Comparison of ENCODE assay signal across 10 mouse cellular contexts in the genomic region with DNA sequence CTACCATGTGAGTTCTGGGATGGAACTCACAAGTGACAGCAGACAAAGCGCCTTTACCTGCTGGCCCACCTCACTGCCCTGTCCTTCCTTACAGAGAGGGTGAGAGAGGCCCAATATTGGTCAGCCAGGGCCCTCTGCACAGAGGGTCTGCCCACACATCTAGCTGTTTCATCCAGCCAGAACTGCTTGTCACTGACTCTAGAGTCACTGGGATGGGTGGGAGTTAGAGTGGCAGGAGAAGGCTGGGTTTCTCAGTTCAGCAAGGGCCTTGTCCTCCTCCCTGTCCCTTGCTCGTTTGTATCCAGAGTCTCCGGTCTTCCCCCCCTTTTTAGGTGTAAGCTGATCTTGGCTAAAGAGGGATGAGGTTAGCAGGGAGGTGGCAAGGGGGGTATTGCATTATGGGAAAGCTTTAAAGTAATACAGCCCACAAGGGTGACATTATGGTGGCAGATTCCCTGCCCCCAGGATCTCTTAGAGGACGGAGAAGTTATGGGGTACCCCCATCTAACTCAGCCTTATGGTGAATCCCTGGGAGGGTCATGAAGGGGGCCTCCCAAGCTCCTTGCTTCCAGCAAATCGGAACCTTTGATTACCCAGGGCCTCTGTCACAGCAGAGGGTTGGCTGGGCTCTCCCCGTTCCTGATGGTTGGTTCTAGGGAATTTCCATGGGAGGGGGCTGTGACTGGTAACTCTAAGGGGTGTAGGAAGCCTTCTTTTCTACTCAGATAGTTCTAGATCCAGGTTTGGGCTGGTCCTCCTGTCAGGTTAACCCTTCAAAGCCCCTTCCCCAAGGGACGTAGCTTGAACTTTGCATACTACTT. TPM values are rescaled to one million over a fixed set of nuclear protein-coding genes. Genes with fewer than 3 reads are reported as not detected.
DNase-seq lines count a peak whose midpoint lies in the region; ATAC-seq and TF ChIP-seq lines count a peak whose summit lies in the region.
"Had no signal": no experiment of that assay in that cellular context is flagged by ENCODE, and none has a peak within 500 bp of the region (broad histone marks: within the 10 kb centered on the region; RNA-seq: fewer than 3 reads in every experiment).

No protein-coding gene starts in this region.

- peaks cover 73% of the 10 kb centered on the region for H3K79me3 ChIP-seq in C2C12 (ENCODE audit: low read depth)

- WGBS in hindbrain, embryonic 10.5 days = 42% methylated on average over 7 of the region's 7 CpGs
- WGBS in hindbrain, embryonic 16.5 days = 52% methylated on average over 7 of the region's 7 CpGs
- WGBS in embryonic facial prominence, embryonic 10.5 days = 48% methylated on average over 7 of the region's 7 CpGs
- 50% methylated on average over 7 of the region's 7 CpGs for WGBS in limb, embryonic 14.5 days

- peaks cover 12% of the 10 kb centered on the region for H3K36me3 ChIP-seq in hindbrain, embryonic 10.5 days
- H3K36me3 ChIP-seq in hindbrain, embryonic 16.5 days (ENCODE audit: control insufficient read depth, insufficient read depth, low read length) = no peaks in the 10 kb centered on the region
- peaks cover 59% of the 10 kb centered on the region for H3K36me3 ChIP-seq in C2C12 (ENCODE audit: control insufficient read depth, insufficient read depth)
- peaks cover 8% of the 10 kb centered on the region for H3K36me3 ChIP-seq in embryonic facial prominence, embryonic 10.5 days (replicated peaks)
- no peaks in the 10 kb centered on the region for H3K36me3 ChIP-seq in limb, embryonic 14.5 days (ENCODE audit: control insufficient read depth, insufficient read depth, low read length)

- peaks cover 93% of the 10 kb centered on the region for H3K79me2 ChIP-seq in C2C12 (ENCODE audit: control insufficient read depth, insufficient read depth)

- no peaks in the 10 kb centered on the region for H3K9me3 ChIP-seq in hindbrain, embryonic 10.5 days
- H3K9me3 ChIP-seq in hindbrain, embryonic 16.5 days (ENCODE audit: control insufficient read depth, low read length) = no peaks in the 10 kb centered on the region
- no peaks in the 10 kb centered on the region for H3K9me3 ChIP-seq in embryonic facial prominence, embryonic 10.5 days
- H3K9me3 ChIP-seq in limb, embryonic 14.5 days (ENCODE audit: control insufficient read depth, low read length) = no peaks in the 10 kb centered on the region

- TF ChIP-seq POLR2A in limb, embryonic 14.5 days (IDR thresholded peaks at IDR 0.05; ENCODE audit: borderline replicate concordance, extremely low read depth, insufficient read depth, insufficient read length) = no peak

- H3K27ac ChIP-seq in hindbrain, embryonic 10.5 days = peak overlapping the region; percentile 57; the same call in 1 of the 2 replicates
- H3K27ac ChIP-seq in hindbrain, embryonic 16.5 days (ENCODE audit: low read depth, low read length) = no peak overlapping the region
- H3K27ac ChIP-seq in embryonic facial prominence, embryonic 10.5 days (replicated peaks) = no peak overlapping the region
- H3K27ac ChIP-seq in limb, embryonic 14.5 days (replicated peaks; ENCODE audit: low read depth, low read length) = no peak overlapping the region

- H3ac ChIP-seq in C2C12 (ENCODE audit: control insufficient read depth, insufficient read length, low read depth) = peak overlapping the region; percentile 100

- H3K27me3 ChIP-seq in hindbrain, embryonic 10.5 days (ENCODE audit: insufficient read depth, poor library complexity, severe bottlenecking) = peaks cover 60% of the 10 kb centered on the region
- H3K27me3 ChIP-seq in hindbrain, embryonic 16.5 days (replicated peaks; ENCODE audit: control insufficient read depth, insufficient read depth, low read length) = peaks cover 16% of the 10 kb centered on the region
- H3K27me3 ChIP-seq in C2C12 (ENCODE audit: control insufficient read depth, insufficient read depth, insufficient read length) = no peaks in the 10 kb centered on the region
- H3K27me3 ChIP-seq in embryonic facial prominence, embryonic 10.5 days (replicated peaks; ENCODE audit: low read depth, poor library complexity, severe bottlenecking) = peaks cover 83% of the 10 kb centered on the region
- H3K27me3 ChIP-seq in limb, embryonic 14.5 days (ENCODE audit: control insufficient read depth, insufficient read depth, low read length) = 0 out of 2 replicates have a peak, but pooled peaks cover 3% of the 10 kb centered on the region

- peak overlapping the region; percentile 82 for H3K4me3 ChIP-seq in hindbrain, embryonic 10.5 days
- H3K4me3 ChIP-seq in hindbrain, embryonic 16.5 days (ENCODE audit: low read length) = no peak overlapping the region
- peak overlapping the region; percentile 94 for H3K4me3 ChIP-seq in C2C12 (ENCODE audit: insufficient read depth, poor library complexity, severe bottlenecking)
- H3K4me3 ChIP-seq in embryonic facial prominence, embryonic 10.5 days = peak overlapping the region; percentile 73
- H3K4me3 ChIP-seq in limb, embryonic 14.5 days (replicated peaks; ENCODE audit: low read length) = peak overlapping the region; percentile 54; the same call in 1 of the 2 replicates

- ATAC-seq in hindbrain, embryonic 16.5 days = no peak
- no peak for ATAC-seq in limb, embryonic 14.5 days (ENCODE audit: low FRiP score, low read depth)

- no peak overlapping the region for H3K4me2 ChIP-seq in hindbrain, embryonic 16.5 days (ENCODE audit: low read length)
- H3K4me2 ChIP-seq in limb, embryonic 14.5 days (replicated peaks; ENCODE audit: low read depth, low read length, severe bottlenecking) = peak overlapping the region; percentile 30

- no peak overlapping the region for H3K9ac ChIP-seq in hindbrain, embryonic 16.5 days (ENCODE audit: low read depth, low read length)
- H3K9ac ChIP-seq in limb, embryonic 14.5 days (ENCODE audit: low read depth, low read length, severe bottlenecking) = no peak overlapping the region

- H3K4me1 ChIP-seq in hindbrain, embryonic 10.5 days (replicated peaks) = peaks cover 75% of the 10 kb centered on the region
- H3K4me1 ChIP-seq in hindbrain, embryonic 16.5 days (ENCODE audit: control insufficient read depth, insufficient read depth, low read depth, low read length) = peaks cover 8% of the 10 kb centered on the region
- H3K4me1 ChIP-seq in embryonic facial prominence, embryonic 10.5 days = peaks cover 73% of the 10 kb centered on the region
- peaks cover 9% of the 10 kb centered on the region for H3K4me1 ChIP-seq in limb, embryonic 14.5 days (ENCODE audit: control insufficient read depth, insufficient read depth, low read length)

- DNase-seq in hindbrain, embryonic 10.5 days (ENCODE audit: low spot score) = no peak
- DNase-seq in embryonic facial prominence, embryonic 10.5 days (ENCODE audit: low spot score) = no peak
- no peak for DNase-seq in limb, embryonic 14.5 days (ENCODE audit: low spot score)
- no peak for DNase-seq in gastrocnemius, adult 18-20 months (ENCODE audit: low spot score)
- no peak for DNase-seq in adrenal gland, adult 8-10 months
- no peak for DNase-seq in urinary bladder, adult 2 months (ENCODE audit: low spot score)
- DNase-seq: thymus, adult 18-20 months had no signal

- TF ChIP-seq CTCF in C2C12 (IDR thresholded peaks at IDR 0.05; ENCODE audit: control insufficient read depth, insufficient read depth, insufficient read length) = no peak

TF ChIP-seq in C2C12, 6 proteins besides CTCF, POLR2A, EP300 and RAD21:
- TF ChIP-seq MAX (IDR thresholded peaks at IDR 0.05) (no peak), MYOD1 (IDR thresholded peaks at IDR 0.05; ENCODE audit: control insufficient read depth, insufficient read length, low read depth) (no peak), CEBPB (IDR thresholded peaks at IDR 0.05; ENCODE audit: low read depth) (no peak), USF1 (IDR thresholded peaks at IDR 0.05; ENCODE audit: low read depth) (no peak), MYOG (IDR thresholded peaks at IDR 0.05; ENCODE audit: control insufficient read depth, extremely low read depth, insufficient read length) (no peak), FOSL1 (IDR thresholded peaks at IDR 0.05; ENCODE audit: insufficient read depth, low read length, poor library complexity, severe bottlenecking) (no peak)

RNA-seq across cellular contexts. Expression of a gene that starts 2.6 kb away (rescaled TPM):
- polyA plus RNA-seq in hindbrain, embryonic 10.5 days (2016; fragmentation: Nextera tagmentation; extraction: Ambion mirVana) = 3.3 and 4.4 TPM in 2 replicates
- 1.1 TPM in 2 replicates for polyA plus RNA-seq in hindbrain, embryonic 16.5 days (2015; fragmentation: Nextera tagmentation; extraction: Ambion mirVana)
- 129 TPM for polyA plus RNA-seq in C2C12 (2012; fragmentation: generic; extraction: Trizol)
- polyA plus RNA-seq in embryonic facial prominence, embryonic 10.5 days (2016; fragmentation: Nextera tagmentation; extraction: Ambion mirVana) = 2.4 and 3.0 TPM in 2 replicates
- 9.4 and 13.1 TPM in 2 replicates for polyA plus RNA-seq in limb, embryonic 14.5 days (2012; rRNA removed)
- polyA plus RNA-seq in limb, embryonic 14.5 days (2014; fragmentation: Nextera tagmentation; extraction: Ambion mirVana) = 2.2 and 2.4 TPM in 2 replicates
- 1 to 10 TPM; 1.6 to 2.9 TPM for total RNA-seq in gastrocnemius, adult 18-20 months (2021)
- 10 to 100 TPM; 11.4 to 21.1 (median 16.2) TPM for total RNA-seq in adrenal gland, adult 8-10 months (2022)
- 20.2 and 25.6 TPM in 2 replicates for polyA plus RNA-seq in urinary bladder, adult 2 months (2012; rRNA removed)
- total RNA-seq: hematopoietic stem cell, adult 5-6 weeks had no signal
